Mouse (Mus musculus) E14TG2a.4 (cell line): ENCODE data around the gene Ms4a2.

ENCODE experiments used
- H3K27me3 ChIP-seq: 2 replicates; pipeline ENCODE4 v1.6.1; 2014; ENCODE audit warnings: low read length, control low read depth; ENCODE audit not compliant: insufficient read depth
- H3K36me3 ChIP-seq: 2 replicates; pipeline ENCODE4 v1.6.1; 2014; ENCODE audit warnings: low read length, control low read depth; ENCODE audit not compliant: insufficient read depth
- H3K4me1 ChIP-seq: replicated peaks from 2 replicates; pipeline ENCODE4 v1.6.1; 2014; ENCODE audit warnings: low read depth, low read length, control low read depth
- H3K4me3 ChIP-seq: replicated peaks from 2 replicates; pipeline ENCODE4 v1.5.1; 2014; ENCODE audit warnings: mild to moderate bottlenecking, low read length
- H3K9me3 ChIP-seq: 2 replicates; pipeline ENCODE4 v1.6.1; 2014; ENCODE audit warnings: low read length, control low read depth
- CTCF ChIP-seq: conservative IDR thresholded peaks from 2 replicates; pipeline ENCODE4 v1.5.1; 2014; ENCODE audit warnings: low read length
- NANOG ChIP-seq: IDR thresholded peaks from 2 replicates; pipeline ENCODE4 v1.6.1; 2014; ENCODE audit warnings: borderline replicate concordance, low read length, mixed read lengths
- POU5F1 ChIP-seq: IDR thresholded peaks from 2 replicates; pipeline ENCODE4 v1.6.1; 2014; ENCODE audit warnings: low read length, borderline replicate concordance

The Ms4a2 gene

DNA sequence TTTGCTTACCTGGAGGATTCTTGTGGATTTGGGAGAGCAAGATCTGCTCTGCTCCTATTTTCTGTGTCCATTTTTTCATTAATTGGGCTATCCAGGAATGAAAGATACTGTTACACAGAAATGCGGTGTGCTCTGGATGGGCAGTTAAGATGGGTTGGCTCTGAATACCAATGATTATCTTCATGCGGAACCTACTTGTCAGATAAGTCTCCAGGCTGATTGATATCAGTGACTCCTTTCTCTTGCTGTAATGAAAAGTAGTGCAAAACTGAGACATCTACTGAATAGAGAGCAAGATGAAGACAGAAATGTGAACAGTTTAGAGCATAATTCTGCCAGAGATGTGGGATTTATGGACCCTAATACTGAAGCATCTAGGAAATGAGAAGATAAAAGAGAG lies at the start of gene Ms4a2:
TSS of gene Ms4a2 (minus strand) at position 169 of the 400 bp plus-strand sequence.
- Histone ChIP-seq H3K9me3 (no peaks in the 10 kb centered on the region), H3K4me3 (no peak within 1 kb of the TSS), H3K27me3 (no peaks in the 10 kb centered on the region), H3K4me1 (no peaks in the 10 kb centered on the region), H3K36me3 (no peaks in the 10 kb centered on the region)
- TF ChIP-seq NANOG (no peak), CTCF (no peak), POU5F1 (no peak)

DNA sequence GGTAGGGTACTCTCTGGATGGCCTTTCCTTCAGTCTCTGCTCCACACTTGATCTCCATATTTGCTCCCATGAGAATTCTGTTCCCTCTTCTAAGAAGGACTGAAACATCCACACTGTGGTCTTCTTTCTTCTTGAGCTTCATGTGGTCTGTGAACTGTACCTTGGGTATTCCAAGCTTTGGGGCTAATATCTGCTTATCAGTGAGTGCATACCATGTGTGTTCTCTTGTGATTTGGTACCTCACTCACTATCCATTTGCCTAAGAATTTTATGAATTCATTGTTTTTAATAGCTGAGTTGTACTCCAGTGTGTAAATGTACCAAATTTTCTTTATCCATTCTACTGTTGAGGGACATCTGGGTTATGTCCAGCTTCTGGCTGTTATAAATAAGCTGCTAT lies 38.0 kb upstream of the Ms4a2 start:
- Histone ChIP-seq H3K4me3 (no peak overlapping the region), H3K36me3 (no peaks in the 10 kb centered on the region), H3K4me1 (no peaks in the 10 kb centered on the region), H3K9me3 (no peaks in the 10 kb centered on the region), H3K27me3 (no peaks in the 10 kb centered on the region)
- no peak for TF ChIP-seq POU5F1
- no peak for TF ChIP-seq NANOG
- no peak for TF ChIP-seq CTCF

- H3K9me3 ChIP-seq: no peaks in the 10 kb centered on the region
- no peaks in the 10 kb centered on the region for H3K36me3 ChIP-seq
- H3K4me1 ChIP-seq: no peaks in the 10 kb centered on the region
- H3K4me3 ChIP-seq: no peak within 1 kb of the TSS
- no peaks in the 10 kb centered on the region for H3K27me3 ChIP-seq
- TF ChIP-seq NANOG: no peak
- TF ChIP-seq POU5F1: no peak
- TF ChIP-seq CTCF: no peak
Observed at GRCm38 (mm10) chr19:11660459-11660858, 36.9 kb upstream of the Ms4a2 start, which contains the start of gene Oosp2. Oosp2 (minus strand) TSS chr19:11660559.

DNA sequence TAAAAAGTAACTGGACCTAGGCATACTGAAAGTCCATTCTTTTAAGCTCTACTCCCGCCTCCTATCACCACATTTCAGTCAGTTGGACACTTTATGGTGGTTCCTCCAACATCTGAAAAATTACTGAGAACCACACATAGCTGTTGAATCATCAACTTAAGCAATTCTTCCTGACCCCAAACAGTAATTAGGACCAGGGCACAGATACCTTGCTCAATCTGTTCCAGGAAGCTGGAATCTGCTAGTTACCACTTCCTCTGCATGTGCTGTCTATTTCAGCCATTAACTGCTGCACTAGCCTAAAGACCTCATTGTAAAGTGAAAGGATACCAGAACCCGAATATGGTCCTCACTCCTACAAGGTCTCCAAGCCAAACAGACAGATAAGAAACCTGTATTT lies 35.6 kb upstream of the Ms4a2 start:
- Histone ChIP-seq H3K4me1 (no peaks in the 10 kb centered on the region), H3K4me3 (no peak overlapping the region), H3K9me3 (no peaks in the 10 kb centered on the region), H3K27me3 (no peaks in the 10 kb centered on the region), H3K36me3 (no peaks in the 10 kb centered on the region)
- TF ChIP-seq NANOG (no peak), POU5F1 (no peak)

GRCm38 (mm10) chr19:11649564-11649963 lies 26.0 kb upstream of the Ms4a2 start:
- Histone ChIP-seq H3K9me3 (no peaks in the 10 kb centered on the region), H3K27me3 (no peaks in the 10 kb centered on the region), H3K4me1 (no peaks in the 10 kb centered on the region), H3K36me3 (no peaks in the 10 kb centered on the region), H3K4me3 (no peak overlapping the region)
- no peak for TF ChIP-seq POU5F1

- no peak overlapping the region for H3K4me3 ChIP-seq
- H3K4me1 ChIP-seq: no peaks in the 10 kb centered on the region
- H3K36me3 ChIP-seq: no peaks in the 10 kb centered on the region
- no peaks in the 10 kb centered on the region for H3K9me3 ChIP-seq
- TF ChIP-seq NANOG (no peak), POU5F1 (no peak), CTCF (no peak)
- no peaks in the 10 kb centered on the region for H3K27me3 ChIP-seq
Observed at GRCm38 (mm10) chr19:11646166-11646565, 22.6 kb upstream of the Ms4a2 start.

- TF ChIP-seq NANOG (no peak), CTCF (no peak), POU5F1 (no peak)
- no peaks in the 10 kb centered on the region for H3K9me3 ChIP-seq
- H3K27me3 ChIP-seq: no peaks in the 10 kb centered on the region
- H3K36me3 ChIP-seq: no peaks in the 10 kb centered on the region
- H3K4me3 ChIP-seq: no peak within 1 kb of the TSS
- H3K4me1 ChIP-seq: no peaks in the 10 kb centered on the region
Observed at GRCm38 (mm10) chr19:11640732-11641131, 17.2 kb upstream of the Ms4a2 start, which contains the start of gene Ms4a3. Ms4a3 (minus strand) TSS chr19:11640851.

DNA sequence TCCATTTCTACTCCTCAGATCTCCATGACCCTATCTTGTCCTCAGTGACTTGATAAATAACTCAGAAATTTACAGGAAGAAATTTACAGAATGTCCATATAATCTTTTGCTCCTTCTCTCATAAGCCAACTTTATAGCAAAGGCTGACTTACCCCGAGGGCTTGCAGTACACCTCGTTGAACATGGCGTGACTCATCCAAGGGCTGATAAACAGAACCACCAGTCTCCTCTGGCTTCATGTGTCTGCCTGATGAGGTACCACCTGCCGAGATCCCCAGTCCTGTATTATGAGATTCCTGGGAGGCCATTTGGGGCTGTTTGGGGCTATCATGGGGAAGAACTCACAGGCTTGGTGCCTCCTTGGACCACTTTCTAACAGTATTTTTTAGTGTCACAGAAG lies 15.5 kb upstream of the Ms4a2 start:
- Histone ChIP-seq H3K27me3 (no peaks in the 10 kb centered on the region), H3K4me1 (no peaks in the 10 kb centered on the region), H3K36me3 (no peaks in the 10 kb centered on the region), H3K9me3 (no peaks in the 10 kb centered on the region), H3K4me3 (no peak overlapping the region)
- no peak for TF ChIP-seq POU5F1
- no peak for TF ChIP-seq NANOG
- TF ChIP-seq CTCF: no peak

- TF ChIP-seq POU5F1 (no peak), NANOG (no peak), CTCF (no peak)
- Histone ChIP-seq H3K4me3 (no peak overlapping the region), H3K36me3 (no peaks in the 10 kb centered on the region), H3K9me3 (no peaks in the 10 kb centered on the region), H3K4me1 (no peaks in the 10 kb centered on the region), H3K27me3 (no peaks in the 10 kb centered on the region)
Observed at GRCm38 (mm10) chr19:11635572-11635971, 12.1 kb upstream of the Ms4a2 start.
